12 mouse cellular contexts compared by ENCODE assay signal in genomic region chr19:38420751-38421295, GRCm38 (mm10).
"Had no signal": no experiment of that assay in that cellular context is flagged by ENCODE, and none has a peak within 500 bp of the region (broad histone marks: within the 10 kb centered on the region; RNA-seq: fewer than 3 reads in every experiment).

No protein-coding gene starts in this region.

- H3K36me3 ChIP-seq: intestine, embryonic 15.5 days; limb, embryonic 10.5 days; liver, embryonic 15.5 days; neural tube, embryonic 12.5 days had no signal

- H3K27me3 ChIP-seq: intestine, embryonic 15.5 days; liver, embryonic 15.5 days; neural tube, embryonic 12.5 days had no signal

- DNase-seq: kidney, adult 8-10 months; lung, adult 2 months; lung, postnatal 36 days; midbrain, embryonic 14.5 days; thymus, adult 2 months had no signal

- H3K4me1 ChIP-seq: liver, embryonic 15.5 days; neural tube, embryonic 12.5 days had no signal

- H3K4me3 ChIP-seq: intestine, embryonic 15.5 days; left cerebral cortex, adult 2 months; limb, embryonic 10.5 days; liver, embryonic 15.5 days; neural tube, embryonic 12.5 days had no signal

- H3K27ac ChIP-seq: intestine, embryonic 15.5 days; kidney, postnatal 0 days; left cerebral cortex, adult 2 months; limb, embryonic 10.5 days; liver, embryonic 15.5 days; neural tube, embryonic 12.5 days; stomach, postnatal 0 days had no signal
